Mouse (Mus musculus) heart, embryonic 11.5 days (tissue): ENCODE results near the gene AA986860. TPM values are rescaled to one million over a fixed set of nuclear protein-coding genes. Genes with fewer than 3 reads are reported as not detected.

Source experiments
- polyA plus RNA-seq: library from polyadenylated mRNA; unstranded; fragments of >200 nt; fragmentation: Nextera tagmentation; extraction: Ambion mirVana; gene quantifications from 2 replicates; pipeline ENCODE4 v1.2.1, GENCODE M21; 2014

The AA986860 gene
- polyA plus RNA-seq, 1 experiment from 2014 or later: 1.2 TPM

Other genes starting within 250 kb of the AA986860 start
- gene Zp3r, start 102.4 kb upstream of the AA986860 start, polyA plus RNA-seq: not detected in 2 replicates
- not detected in 2 replicates for gene C4bp, start 70.3 kb upstream of the AA986860 start, polyA plus RNA-seq
- gene Gm29427, start 16.2 kb upstream of the AA986860 start, polyA plus RNA-seq: not detected in 2 replicates
- 6.5 and 11.1 TPM in 2 replicates for gene Yod1, start 14.6 kb upstream of the AA986860 start, polyA plus RNA-seq
- 4.8 and 5.4 TPM in 2 replicates for gene Pfkfb2, start 2.7 kb upstream of the AA986860 start, polyA plus RNA-seq
- 0.09 TPM in 1 of 2 replicates, not detected in the other for gene Fcamr, start 68.9 kb downstream of the AA986860 start, polyA plus RNA-seq
- not detected in 2 replicates for gene Pigr, start 94.7 kb downstream of the AA986860 start, polyA plus RNA-seq
- 1.6 and 2.2 TPM in 2 replicates for gene Fcmr, start 133.7 kb downstream of the AA986860 start, polyA plus RNA-seq
- gene Il24, start 155.5 kb downstream of the AA986860 start, polyA plus RNA-seq: not detected in 2 replicates
- gene Il20, start 179.5 kb downstream of the AA986860 start, polyA plus RNA-seq: not detected in 2 replicates
- not detected in 2 replicates for gene Il19, start 208.1 kb downstream of the AA986860 start, polyA plus RNA-seq